Mouse (Mus musculus): ENCODE measurements around the gene Ripply1. TPM values are rescaled to one million over a fixed set of nuclear protein-coding genes. Genes with fewer than 3 reads are reported as not detected.
A peak's percentile ranks its signal among the peaks of the same experiment; 100 is the strongest.

Gene Ripply1
- not detected for total RNA-seq (2021)
- long read RNA-seq, experiment 1: 0 reads
- long read RNA-seq, experiment 2: 0 reads

DNA sequence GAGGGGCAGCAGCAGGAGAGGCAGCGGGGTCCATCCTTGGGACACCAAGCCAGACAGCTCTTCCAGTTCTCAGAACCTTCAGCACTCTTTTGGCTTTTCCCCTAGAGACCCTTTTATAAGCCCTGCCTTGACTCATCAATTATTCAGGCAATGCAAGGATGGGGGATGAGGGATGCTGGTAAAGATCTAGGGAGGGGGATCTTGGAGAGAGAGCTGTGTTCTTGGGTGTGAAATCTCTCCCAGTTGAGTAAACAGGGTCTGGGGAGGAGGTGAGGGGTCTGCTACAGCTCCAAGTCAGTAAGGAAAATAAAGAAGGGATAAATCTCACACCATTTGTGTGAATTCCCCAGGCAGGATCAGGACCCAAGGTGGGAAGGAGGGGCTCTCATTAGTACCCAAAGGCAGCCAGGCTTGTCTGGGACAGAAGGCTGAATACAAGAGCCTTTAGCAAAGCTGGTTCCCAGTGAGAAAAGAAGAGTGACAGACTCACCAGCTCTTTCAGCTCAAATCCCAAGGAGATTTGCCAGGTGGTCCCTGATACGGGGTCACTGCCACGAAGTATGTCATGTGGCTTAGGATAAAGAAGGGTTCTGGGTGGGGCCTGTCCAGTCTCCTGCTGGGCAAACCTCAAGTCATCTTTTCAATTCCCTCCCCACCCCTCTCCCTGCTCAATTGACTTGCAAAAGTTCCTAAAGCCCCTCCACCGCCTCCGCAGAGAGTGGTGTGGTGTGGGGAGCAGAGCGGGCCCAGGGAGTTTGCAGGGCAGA, at the start of gene Ripply1:
TSS of gene Ripply1 (minus strand) at position 76 of the 767 bp plus-strand sequence.
- DNase-seq: no peak

GRCm38 (mm10) chrX:139828363-139829092, 46.4 kb upstream of the Ripply1 start:
- no peak for DNase-seq

DNA sequence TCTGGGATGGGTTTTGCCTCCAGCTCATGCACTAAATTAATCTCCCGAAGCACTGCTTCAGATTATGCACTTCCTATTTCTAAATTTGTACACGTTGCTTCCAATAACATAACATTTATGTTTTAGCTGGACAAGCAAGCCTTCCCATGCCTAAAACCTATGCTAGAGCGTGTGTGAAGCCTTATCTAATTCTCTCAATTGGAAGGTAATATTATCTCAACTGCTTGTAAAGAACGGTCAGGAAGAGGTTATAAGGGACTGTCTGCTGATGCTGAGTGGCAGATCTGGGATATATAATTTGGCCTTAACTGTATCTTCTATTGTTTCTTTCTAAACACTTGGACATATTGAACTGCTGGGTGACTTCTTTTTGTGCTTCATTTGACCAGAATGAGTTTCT, 44.8 kb upstream of the Ripply1 start:
- DNase-seq: no peak

DNA sequence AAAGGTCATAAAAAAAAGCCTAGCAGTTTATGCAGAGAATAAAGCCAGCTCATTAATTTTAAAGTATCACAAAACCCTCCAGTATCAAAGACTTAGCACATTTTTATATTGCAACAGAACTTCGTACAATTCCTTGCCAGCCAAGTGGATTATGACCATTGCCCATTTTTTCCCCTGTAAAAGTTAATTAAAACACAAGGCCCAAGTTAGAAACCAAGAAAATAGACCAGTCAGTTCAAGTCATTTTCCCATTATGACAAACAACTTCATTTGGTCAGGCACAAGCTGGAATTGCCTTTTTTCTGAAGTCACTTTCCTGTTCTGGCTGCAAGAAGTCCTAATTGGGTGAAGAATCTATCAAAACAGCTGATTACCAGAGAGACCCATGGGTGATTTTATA, 43.2 kb upstream of the Ripply1 start:
- DNase-seq: no peak

- no peak for DNase-seq
Observed at GRCm38 (mm10) chrX:139815201-139815600, 33.0 kb upstream of the Ripply1 start.

DNA sequence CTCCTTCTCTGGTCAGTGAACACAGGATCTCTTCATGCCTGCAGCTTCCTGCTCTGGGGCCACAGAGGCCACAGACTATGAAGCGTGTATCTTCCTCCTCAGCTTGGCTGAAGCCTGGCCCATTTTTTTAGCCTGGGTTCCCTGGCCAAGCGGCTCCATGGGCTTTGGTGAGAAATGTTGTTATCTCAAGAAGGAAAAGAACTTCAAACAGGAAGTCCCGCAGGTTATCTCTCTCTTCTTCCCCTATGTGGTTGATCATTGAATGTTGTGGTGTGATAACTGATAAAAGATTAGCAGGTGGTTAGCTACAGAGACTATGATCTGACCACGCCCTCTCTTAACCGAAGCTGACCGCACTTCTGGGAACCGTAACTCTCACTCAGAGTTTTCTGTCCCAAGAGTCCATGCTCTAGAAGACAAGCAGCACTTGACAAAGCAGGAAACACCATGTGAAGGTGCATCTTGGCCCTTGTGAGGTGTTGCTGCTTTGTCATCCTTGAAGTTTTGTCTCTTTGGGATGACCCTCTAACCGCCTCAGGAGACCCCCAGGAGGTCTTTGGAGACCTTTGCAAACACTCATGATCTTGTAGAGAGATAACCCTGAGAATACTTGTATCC, 32.0 kb upstream of the Ripply1 start:
- no peak for DNase-seq

DNA sequence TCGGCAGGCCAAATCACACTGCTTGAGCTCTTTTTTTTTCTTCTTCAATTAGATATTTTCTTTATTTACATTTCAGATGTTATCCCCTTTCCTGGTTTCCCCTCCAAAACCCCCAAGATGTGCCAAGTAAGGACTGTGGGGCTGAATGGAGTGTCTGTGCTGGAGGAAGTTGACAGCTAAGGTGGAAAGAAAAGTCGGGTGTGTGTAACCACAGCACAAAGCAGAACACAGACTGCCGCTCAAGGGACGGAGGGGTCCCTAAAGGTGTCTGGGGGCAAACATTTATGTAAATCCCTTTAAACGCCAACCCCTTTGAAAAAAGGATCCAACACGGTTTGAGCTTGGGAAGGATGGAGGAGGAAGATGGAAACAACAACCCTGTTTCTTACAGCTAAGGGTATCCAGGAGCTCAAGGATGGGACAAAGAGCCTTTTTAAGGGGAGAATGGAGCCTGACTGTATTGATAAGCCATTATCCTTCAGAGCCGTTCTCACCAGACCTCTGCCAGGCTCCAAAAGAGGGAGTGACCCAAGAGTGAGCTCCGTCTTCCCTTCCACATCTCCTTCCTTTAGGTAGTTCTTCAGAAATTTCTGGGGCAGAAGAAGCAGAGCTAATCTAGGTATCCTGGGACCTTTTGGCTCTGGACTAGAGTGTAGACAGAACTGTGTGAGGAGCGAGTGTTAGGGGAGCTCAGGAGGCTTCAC, 31.3 kb upstream of the Ripply1 start:
- no peak for DNase-seq

DNA sequence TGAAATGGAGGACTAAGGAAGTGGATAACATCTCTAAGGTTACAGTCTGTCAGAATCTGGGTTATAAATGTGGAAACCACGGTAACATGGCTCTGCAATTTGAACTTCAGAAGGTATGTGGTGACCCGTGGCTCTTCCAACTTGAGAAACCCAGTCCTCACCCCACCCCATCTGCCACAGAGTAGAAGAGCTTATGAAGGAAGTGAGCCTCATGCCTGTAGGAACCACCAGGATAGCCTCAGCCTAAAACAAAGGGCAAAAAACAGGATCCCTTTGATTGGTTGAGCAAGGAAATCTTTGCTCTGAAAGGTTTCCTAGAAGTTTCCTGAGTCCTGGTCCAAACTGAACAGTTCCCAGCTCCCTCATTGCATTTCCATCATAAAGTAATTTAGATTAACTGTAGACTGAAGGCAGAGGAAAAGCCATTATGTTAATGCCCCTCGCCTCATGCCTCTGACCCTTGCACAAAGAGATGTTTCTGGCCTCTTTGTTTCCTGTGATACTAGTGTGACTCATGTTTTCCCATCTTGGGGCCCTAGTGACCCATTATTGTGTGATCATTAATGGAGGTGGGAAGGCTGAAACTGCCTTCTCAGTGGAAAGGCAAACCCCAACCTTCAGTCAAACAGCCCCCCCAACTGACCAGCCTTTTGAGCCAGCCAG, 30.6 kb upstream of the Ripply1 start:
- no peak for DNase-seq

GRCm38 (mm10) chrX:139808501-139808900, 26.3 kb upstream of the Ripply1 start:
- no peak for DNase-seq

DNA sequence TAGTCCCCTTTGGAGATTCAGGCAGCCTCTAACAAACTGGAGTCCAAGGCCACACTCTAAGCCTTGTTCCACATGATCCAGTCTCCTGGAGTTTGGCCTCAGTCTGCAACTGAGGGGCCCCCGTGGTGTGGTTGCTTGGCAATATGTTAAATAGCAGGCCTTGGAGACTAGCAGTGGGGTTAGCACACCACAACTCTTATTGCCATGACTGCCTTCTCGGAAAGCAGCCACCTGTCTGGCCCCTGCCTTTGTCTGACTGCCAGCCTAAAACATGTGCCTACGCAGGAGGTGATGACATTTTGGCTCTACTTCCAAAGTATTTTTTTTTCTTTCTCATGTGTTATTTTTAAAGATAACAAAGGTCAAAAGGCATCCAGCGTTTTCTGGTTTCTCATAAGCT, 25.9 kb upstream of the Ripply1 start:
- DNase-seq: peak; percentile 14

- DNase-seq: no peak
Observed at GRCm38 (mm10) chrX:139807391-139807790, 25.2 kb upstream of the Ripply1 start.

DNA sequence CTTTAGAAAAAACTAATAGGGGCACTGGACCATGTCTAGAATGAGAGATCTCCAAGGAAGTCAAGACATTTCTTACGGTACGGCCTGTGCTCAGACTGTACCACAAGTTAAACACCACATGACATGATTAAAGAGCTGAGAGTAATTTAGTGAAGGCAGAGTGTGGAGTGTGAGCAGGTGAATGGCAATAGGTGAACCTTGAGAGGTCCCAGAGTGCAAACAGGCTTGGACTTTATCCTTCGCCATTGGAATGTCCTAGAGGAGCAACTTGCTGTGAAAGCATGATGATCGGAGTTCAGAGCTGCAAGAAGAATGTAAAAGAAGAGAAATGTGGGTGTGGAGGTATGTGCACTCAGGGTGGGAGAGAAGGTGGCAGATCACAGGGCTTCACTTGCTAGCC, 23.8 kb upstream of the Ripply1 start:
- DNase-seq: no peak

DNA sequence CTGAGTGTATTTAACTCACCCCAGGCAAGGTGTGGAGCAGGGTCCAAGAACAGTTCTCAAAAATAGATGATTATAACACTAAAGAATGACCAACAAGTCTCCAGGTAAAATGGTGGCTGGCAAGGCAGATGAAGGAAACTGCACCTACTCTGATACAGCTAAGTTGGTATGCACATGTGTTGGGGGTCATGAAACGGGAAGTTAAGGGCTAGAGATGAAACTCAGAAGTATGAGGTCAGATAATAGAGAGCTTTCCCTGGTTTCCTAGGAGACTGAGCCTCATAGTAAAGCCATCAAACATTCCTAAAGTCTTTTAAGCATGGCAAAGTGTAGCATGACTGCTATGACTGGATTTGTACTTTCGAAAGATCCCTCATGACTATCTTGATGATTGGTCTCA, 20.9 kb upstream of the Ripply1 start:
- no peak for DNase-seq

GRCm38 (mm10) chrX:139800406-139800878, 18.3 kb upstream of the Ripply1 start, which contains the start of gene Cldn2:
Cldn2 (plus strand) TSS chrX:139800828.
- DNase-seq: no peak

DNA sequence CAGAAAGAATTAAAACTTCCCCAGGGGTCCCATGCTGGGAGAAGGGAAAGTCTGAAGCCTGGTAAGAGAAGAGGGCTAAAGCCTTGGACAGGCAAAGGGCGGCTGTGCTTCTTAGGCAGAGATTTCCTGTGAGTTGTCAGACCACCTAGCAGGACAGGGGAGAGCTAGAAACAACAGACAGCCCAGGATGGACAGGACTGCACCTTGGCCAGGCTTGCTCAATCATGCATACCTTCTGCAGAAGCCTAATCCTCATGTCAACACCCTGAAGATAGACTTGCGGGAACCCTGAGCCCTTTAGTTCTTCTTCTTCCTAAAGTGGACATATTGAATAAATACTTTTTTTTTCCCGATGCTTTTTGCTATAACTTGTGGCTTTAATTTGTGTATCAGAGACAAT, 17.8 kb upstream of the Ripply1 start:
- no peak for DNase-seq

- DNase-seq: peak; percentile 27
Observed at GRCm38 (mm10) chrX:139797875-139798274, 15.7 kb upstream of the Ripply1 start.

GRCm38 (mm10) chrX:139796037-139796436, 13.9 kb upstream of the Ripply1 start:
- DNase-seq: no peak

DNA sequence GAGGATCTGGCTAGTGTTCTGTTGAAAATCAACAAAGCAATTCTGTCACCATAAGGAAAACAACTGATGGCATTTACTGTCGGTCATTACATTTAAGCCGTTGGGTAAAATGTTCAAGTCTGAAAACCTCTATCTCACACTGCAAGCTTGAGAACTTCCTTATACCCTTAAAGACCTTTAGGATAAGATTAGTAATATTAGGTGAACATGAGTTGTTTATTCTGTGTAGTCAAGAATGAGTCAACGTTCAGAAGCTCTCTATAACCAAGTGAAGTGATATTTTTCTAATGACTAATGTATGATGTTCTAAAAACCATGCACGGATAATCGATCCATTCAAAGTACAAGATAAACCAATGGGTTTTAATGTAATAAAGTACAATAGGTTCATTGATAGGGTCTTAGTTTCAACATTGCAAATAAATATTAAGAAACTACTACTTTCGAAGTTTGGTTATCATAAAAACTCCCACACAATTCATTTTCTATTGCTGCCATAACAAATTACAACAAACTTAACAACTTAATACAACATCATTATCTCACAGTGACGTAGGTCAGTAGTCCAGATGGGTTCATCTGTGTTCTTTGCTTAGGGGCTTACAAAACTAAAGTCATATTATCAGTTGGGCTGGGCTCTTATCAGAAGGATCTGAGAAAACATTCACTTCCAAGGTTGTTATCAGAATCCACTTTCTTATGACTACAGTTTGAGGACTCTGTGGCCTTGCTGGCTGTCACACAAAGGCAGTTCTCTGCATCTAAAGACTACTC, 12.1 kb upstream of the Ripply1 start:
- no peak for DNase-seq

GRCm38 (mm10) chrX:139785764-139786163, 3.6 kb upstream of the Ripply1 start:
- no peak for DNase-seq

DNA sequence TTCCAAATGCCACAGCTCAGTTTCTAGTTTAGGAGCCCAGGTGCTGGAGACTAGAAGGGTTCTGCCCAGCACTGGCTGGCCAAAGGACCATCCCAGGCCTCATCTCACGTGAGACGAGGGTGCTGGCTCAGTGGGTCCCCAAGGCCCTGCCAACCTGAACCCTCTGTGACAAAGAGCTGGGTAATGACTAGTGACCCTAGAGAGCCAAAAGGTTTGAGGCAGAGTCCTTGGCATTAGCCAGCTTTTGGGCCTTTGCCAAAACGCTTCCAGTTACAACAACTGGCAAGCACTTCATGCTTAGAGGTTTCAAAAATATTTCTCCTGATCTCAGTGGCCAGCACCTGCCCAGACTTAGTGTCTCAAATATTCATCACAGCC, 881 bp upstream of the Ripply1 start:
- DNase-seq: peak; percentile 74

DNA sequence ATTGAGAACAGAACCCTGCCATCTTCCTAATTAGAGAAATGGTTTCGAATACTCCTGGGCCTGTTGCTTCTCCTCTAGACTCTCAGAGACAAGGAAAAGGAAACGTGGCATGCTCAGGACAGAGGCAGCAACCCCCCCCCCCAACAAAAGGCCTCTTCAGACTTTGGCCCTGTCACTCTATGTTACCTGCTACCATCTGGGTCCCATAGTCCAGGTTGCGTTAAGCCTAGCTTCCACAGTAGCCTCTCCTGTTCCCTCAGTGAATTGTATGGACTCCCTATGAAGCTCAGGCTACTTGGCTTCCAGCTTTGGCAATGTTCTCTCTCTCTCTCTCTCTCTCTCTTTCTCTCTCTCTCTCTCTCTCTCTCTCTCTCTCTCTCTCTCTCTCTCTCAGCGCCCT, 590 bp downstream of the Ripply1 start:
- no peak for DNase-seq
